Mouse (Mus musculus) CD4-positive, CD25-positive, alpha-beta regulatory T cell, adult 4 months (primary cell): ENCODE results near the gene Spata46. TPM values are rescaled to one million over a fixed set of nuclear protein-coding genes. Genes with fewer than 3 reads are reported as not detected.

Experiments used
- ATAC-seq: one replicate; pipeline ENCODE4 v1.8.0; 2017
- polyA plus RNA-seq, 2 experiments: library from polyadenylated mRNA; unstranded; fragments of 100-300 nt; shearing (Covaris generic); gene quantifications; one replicate each; pipeline ENCODE4 v1.2.1; 2017

Spata46 gene
- not detected for polyA plus RNA-seq

- ATAC-seq: no peak
Observed at GRCm38 (mm10) chr1:170308503-170308902, at the start of gene Spata46. Gene Spata46, plus strand, starts transcription at chr1:170308803.

GRCm38 (mm10) chr1:170270281-170270680 is 38.3 kb upstream of the Spata46 start:
- ATAC-seq: no peak

GRCm38 (mm10) chr1:170270696-170271095 is 37.9 kb upstream of the Spata46 start:
- no peak for ATAC-seq

- no peak for ATAC-seq
Observed at GRCm38 (mm10) chr1:170273252-170273651, 35.4 kb upstream of the Spata46 start.

- ATAC-seq: no peak
Observed at GRCm38 (mm10) chr1:170277016-170277415, 31.6 kb upstream of the Spata46 start, which contains the start of gene Sh2d1b1. Gene Sh2d1b1, plus strand, starts transcription at chr1:170277320.

- ATAC-seq: no peak
Observed at GRCm38 (mm10) chr1:170282415-170283129, 26.0 kb upstream of the Spata46 start.

- no peak for ATAC-seq
Observed at GRCm38 (mm10) chr1:170292239-170292951, 16.2 kb upstream of the Spata46 start.

GRCm38 (mm10) chr1:170293257-170293656 is 15.3 kb upstream of the Spata46 start:
- ATAC-seq: no peak

- ATAC-seq: no peak
Observed at GRCm38 (mm10) chr1:170294786-170295570, 13.6 kb upstream of the Spata46 start.

GRCm38 (mm10) chr1:170299496-170299895 is 9.1 kb upstream of the Spata46 start:
- no peak for ATAC-seq

- no peak for ATAC-seq
Observed at GRCm38 (mm10) chr1:170301686-170302085, 6.9 kb upstream of the Spata46 start.

- no peak for ATAC-seq
Observed at GRCm38 (mm10) chr1:170302456-170302855, 6.1 kb upstream of the Spata46 start.

- ATAC-seq: no peak
Observed at GRCm38 (mm10) chr1:170303103-170303502, 5.5 kb upstream of the Spata46 start.

GRCm38 (mm10) chr1:170305002-170305401 is 3.6 kb upstream of the Spata46 start:
- ATAC-seq: no peak

- no peak for ATAC-seq
Observed at GRCm38 (mm10) chr1:170306232-170306631, 2.4 kb upstream of the Spata46 start, which contains the start of gene Gm7694. Gene Gm7694, minus strand, starts transcription at chr1:170306332.

- no peak for ATAC-seq
Observed at GRCm38 (mm10) chr1:170311431-170311830, 2.8 kb downstream of the Spata46 start.

GRCm38 (mm10) chr1:170322046-170322445 is 13.4 kb downstream of the Spata46 start:
- ATAC-seq: no peak

GRCm38 (mm10) chr1:170323001-170323400 is 14.4 kb downstream of the Spata46 start:
- no peak for ATAC-seq

GRCm38 (mm10) chr1:170324312-170324711 is 15.7 kb downstream of the Spata46 start:
- no peak for ATAC-seq

- no peak for ATAC-seq
Observed at GRCm38 (mm10) chr1:170325277-170325676, 16.7 kb downstream of the Spata46 start.

GRCm38 (mm10) chr1:170331926-170332325 is 23.3 kb downstream of the Spata46 start:
- ATAC-seq: no peak

GRCm38 (mm10) chr1:170332775-170333174 is 24.2 kb downstream of the Spata46 start:
- ATAC-seq: no peak

GRCm38 (mm10) chr1:170339943-170340342 is 31.3 kb downstream of the Spata46 start:
- no peak for ATAC-seq
